Mouse (Mus musculus) CH12F3 (cell line): Measurements from ENCODE around the gene Trnau1ap.
"Not testable (repeated sequence)": the region's sequence is repeated elsewhere in the genome, so short reads cannot be mapped to it uniquely, and the experiment has no call there.

ENCODE experiments used
- in situ Hi-C: fragments of 300-500 bp; cut with MboI; formaldehyde crosslinking; loops from 2 replicates; pipeline ENCODE4 v1.14.3; 2020; ENCODE audit warnings: low sequenced_read_pairs

The Trnau1ap gene

GRCm38 (mm10) chr4:132301965-132302938 lies 27.1 kb downstream of the Trnau1ap start:
- in situ Hi-C loops: no loop called here

GRCm38 (mm10) chr4:132301486-132301885 lies 27.9 kb downstream of the Trnau1ap start:
- in situ Hi-C loops: no loop called here

GRCm38 (mm10) chr4:132299849-132300248 lies 29.5 kb downstream of the Trnau1ap start:
- in situ Hi-C loops: no loop called here

- in situ Hi-C loops: no loop called here
Measured at GRCm38 (mm10) chr4:132295696-132296390, 33.5 kb downstream of the Trnau1ap start.

GRCm38 (mm10) chr4:132293682-132294240 lies 35.6 kb downstream of the Trnau1ap start:
- in situ Hi-C loops: no loop called here

GRCm38 (mm10) chr4:132292988-132293387 lies 36.4 kb downstream of the Trnau1ap start:
- in situ Hi-C loops: no loop called here

- in situ Hi-C loops: no loop called here
Measured at GRCm38 (mm10) chr4:132291624-132292335, 37.6 kb downstream of the Trnau1ap start.

GRCm38 (mm10) chr4:132291056-132291455 lies 38.3 kb downstream of the Trnau1ap start:
- in situ Hi-C loops: no loop called here

- in situ Hi-C loops: not testable (repeated sequence)
Measured at GRCm38 (mm10) chr4:132288840-132289239, 40.5 kb downstream of the Trnau1ap start.

- in situ Hi-C loops: no loop called here
Measured at GRCm38 (mm10) chr4:132275949-132276348, 53.4 kb downstream of the Trnau1ap start.

GRCm38 (mm10) chr4:132274156-132274862 lies 55.0 kb downstream of the Trnau1ap start, which contains the start of gene Taf12:
Gene Taf12 (plus strand): TSS chr4:132274375.
- in situ Hi-C loops: no loop called here

- in situ Hi-C loops: no loop called here
Measured at GRCm38 (mm10) chr4:132273166-132273565, 56.2 kb downstream of the Trnau1ap start.

- in situ Hi-C loops: no loop called here
Measured at GRCm38 (mm10) chr4:132269740-132270560, 59.4 kb downstream of the Trnau1ap start.

- in situ Hi-C loops: no loop called here
Measured at GRCm38 (mm10) chr4:132268871-132269739, 60.2 kb downstream of the Trnau1ap start.

GRCm38 (mm10) chr4:132266835-132267349 lies 62.4 kb downstream of the Trnau1ap start:
- in situ Hi-C loops: no loop called here

GRCm38 (mm10) chr4:132263313-132263712 lies 66.0 kb downstream of the Trnau1ap start:
- in situ Hi-C loops: no loop called here

GRCm38 (mm10) chr4:132262358-132262616 lies 67.1 kb downstream of the Trnau1ap start:
- in situ Hi-C loops: no loop called here
